Mouse (Mus musculus) forebrain, embryonic 15.5 days (tissue): ENCODE data around the gene B4galnt1. TPM values are rescaled to one million over a fixed set of nuclear protein-coding genes. Genes with fewer than 3 reads are reported as not detected.
"Not testable (repeated sequence)": the region's sequence is repeated elsewhere in the genome, so short reads cannot be mapped to it uniquely, and the experiment has no call there.

Experiments
- ATAC-seq: fragments of 200-750 bp; cut with Nextera tagmentation; replicated peaks from 2 replicates; pipeline ENCODE4 v1.8.0; 2017; ENCODE audit warnings: mild to moderate bottlenecking, moderate TSS enrichment, moderate library complexity
- H3K27ac ChIP-seq: fragments of 300-500 bp; sonication (generic); replicated peaks from 2 replicates; pipeline ENCODE4 v1.5.1; 2015; ENCODE audit warnings: mild to moderate bottlenecking, inconsistent platforms
- H3K27me3 ChIP-seq: fragments of 300-500 bp; sonication (generic); 2 replicates; pipeline ENCODE4 v1.6.1; 2015; ENCODE audit warnings: inconsistent platforms
- H3K36me3 ChIP-seq: fragments of 300-500 bp; sonication (generic); 2 replicates; pipeline ENCODE4 v1.6.1; 2015; ENCODE audit warnings: mild to moderate bottlenecking, inconsistent platforms
- H3K4me1 ChIP-seq: fragments of 300-500 bp; sonication (generic); 2 replicates; pipeline ENCODE4 v1.6.1; 2015; ENCODE audit warnings: inconsistent platforms
- H3K4me2 ChIP-seq: fragments of 300-500 bp; sonication (generic); replicated peaks from 2 replicates; pipeline ENCODE4 v1.6.1; 2015; ENCODE audit warnings: mild to moderate bottlenecking, inconsistent platforms
- H3K4me3 ChIP-seq: fragments of 300-500 bp; sonication (generic); 2 replicates; pipeline ENCODE4 v1.5.1; 2015; ENCODE audit warnings: mild to moderate bottlenecking, inconsistent platforms
- H3K9ac ChIP-seq: fragments of 300-500 bp; sonication (generic); replicated peaks from 2 replicates; pipeline ENCODE4 v1.6.1; 2015; ENCODE audit warnings: mild to moderate bottlenecking, inconsistent platforms
- H3K9me3 ChIP-seq: fragments of 300-500 bp; sonication (generic); 2 replicates; pipeline ENCODE4 v1.6.1; 2016; ENCODE audit warnings: inconsistent platforms
- WGBS: fragments of 180-500 bp; shearing (Covaris S2); methylation state at CpG from one replicate; pipeline ENCODE4 v1.1.7; 2015; ENCODE audit warnings: mixed read lengths; 5-methylcytosine and 5-hydroxymethylcytosine counted together
- polyA plus RNA-seq: library from polyadenylated mRNA; unstranded; fragments of >200 nt; fragmentation: Nextera tagmentation; extraction: Ambion mirVana; gene quantifications from 2 replicates; pipeline ENCODE4 v1.2.1, GENCODE M21; 2015

The B4galnt1 gene
- polyA plus RNA-seq, 1 experiment from 2014 or later: 35.1 TPM

- Histone ChIP-seq H3K4me1 (no peaks in the 10 kb centered on the region), H3K9me3 (no peaks in the 10 kb centered on the region), H3K27ac (no peak overlapping the region), H3K27me3 (no peaks in the 10 kb centered on the region), H3K4me3 (no peak overlapping the region), H3K4me2 (no peak overlapping the region), H3K9ac (no peak overlapping the region), H3K36me3 (no peaks in the 10 kb centered on the region)
- 83% methylated on average over 6 of the region's 6 CpGs for WGBS
- ATAC-seq: no peak
Observed at GRCm38 (mm10) chr10:127147135-127147534, 17.9 kb upstream of the B4galnt1 start.

DNA sequence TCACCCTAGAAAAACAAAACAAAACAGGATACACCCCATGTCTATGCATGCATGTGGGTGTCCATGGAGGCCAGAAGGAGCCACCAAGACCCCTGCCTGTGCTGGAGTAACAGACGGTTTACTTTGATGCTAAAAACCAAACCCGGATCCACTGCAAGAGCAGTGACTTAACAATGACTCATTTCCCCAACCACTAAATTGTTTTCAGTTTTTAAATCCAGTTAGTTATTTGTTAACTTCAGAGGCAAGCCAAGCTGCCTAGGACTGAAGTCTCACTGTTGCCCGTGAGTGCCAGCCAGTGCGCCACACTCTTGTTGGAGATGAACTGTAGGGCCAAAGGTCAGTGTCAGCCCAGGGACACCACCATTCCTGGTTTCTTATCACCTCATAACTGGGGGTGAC, 14.6 kb upstream of the B4galnt1 start:
- no peak overlapping the region for H3K27ac ChIP-seq

DNA sequence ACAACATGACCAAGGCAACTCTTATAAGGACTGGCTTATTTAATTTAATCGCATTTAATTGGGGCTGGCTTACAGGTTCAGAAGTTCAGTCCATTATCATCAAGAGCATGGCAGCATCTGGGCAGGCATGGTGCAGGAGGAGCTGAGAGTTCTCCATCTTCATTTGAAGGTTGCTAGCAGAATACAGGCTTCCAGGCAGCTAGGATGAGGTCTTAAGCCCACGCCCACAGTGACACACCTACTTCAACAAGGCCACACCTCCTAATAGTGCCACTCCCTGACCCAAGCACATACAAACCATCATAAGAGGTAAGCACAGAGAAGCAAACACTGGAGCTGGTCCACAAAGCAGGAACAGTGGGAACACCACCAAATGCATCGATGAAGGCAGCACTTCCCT, 13.8 kb upstream of the B4galnt1 start:
- not testable (repeated sequence) for H3K9ac ChIP-seq, ATAC-seq, H3K27me3 ChIP-seq, H3K4me1 ChIP-seq, H3K4me2 ChIP-seq, H3K4me3 ChIP-seq, H3K36me3 ChIP-seq, H3K27ac ChIP-seq, H3K9me3 ChIP-seq
- WGBS: 93% methylated on average over 3 of the region's 3 CpGs

More for the DNA sequence above, 14.6 kb upstream of the B4galnt1 start:
- Histone ChIP-seq H3K4me1 (no peaks in the 10 kb centered on the region), H3K4me3 (no peak overlapping the region), H3K4me2 (no peak overlapping the region), H3K9ac (no peak overlapping the region), H3K27me3 (no peaks in the 10 kb centered on the region), H3K36me3 (no peaks in the 10 kb centered on the region), H3K9me3 (no peaks in the 10 kb centered on the region)
- no peak for ATAC-seq
- 83% methylated on average over 4 of the region's 4 CpGs for WGBS

GRCm38 (mm10) chr10:127152556-127152955, 12.5 kb upstream of the B4galnt1 start:
- WGBS: 89% methylated on average over 10 of the region's 10 CpGs
- H3K9me3 ChIP-seq, H3K27me3 ChIP-seq, H3K36me3 ChIP-seq, H3K4me3 ChIP-seq, ATAC-seq, H3K4me2 ChIP-seq, H3K27ac ChIP-seq, H3K9ac ChIP-seq, H3K4me1 ChIP-seq: not testable (repeated sequence)

- H3K4me2 ChIP-seq: no peak overlapping the region
- WGBS: 95% methylated on average over 7 of the region's 7 CpGs
- H3K9me3 ChIP-seq: no peaks in the 10 kb centered on the region
- no peak overlapping the region for H3K9ac ChIP-seq
- H3K4me1 ChIP-seq: no peaks in the 10 kb centered on the region
- no peaks in the 10 kb centered on the region for H3K36me3 ChIP-seq
- no peak for ATAC-seq
- no peaks in the 10 kb centered on the region for H3K27me3 ChIP-seq
- no peak overlapping the region for H3K27ac ChIP-seq
- H3K4me3 ChIP-seq: no peak overlapping the region
Observed at GRCm38 (mm10) chr10:127153323-127153722, 11.7 kb upstream of the B4galnt1 start.

DNA sequence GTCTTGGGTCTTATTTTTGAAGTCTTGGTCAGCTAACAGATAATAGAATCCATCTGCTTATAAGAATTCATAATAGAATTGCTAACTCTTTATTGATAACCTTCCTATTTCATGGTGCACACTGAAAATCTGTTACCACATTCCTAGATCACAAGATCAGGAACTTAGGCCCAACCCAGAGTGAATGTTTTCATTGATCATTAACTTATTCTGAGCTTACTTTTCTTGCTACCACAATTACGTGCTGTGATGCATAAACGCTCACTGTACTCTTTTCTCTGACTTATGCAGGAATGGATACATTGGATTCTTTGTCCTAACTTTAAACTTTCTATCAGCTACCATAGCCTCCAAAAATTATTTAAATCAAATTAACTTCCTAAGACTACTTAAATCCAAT, 10.8 kb upstream of the B4galnt1 start:
- Histone ChIP-seq H3K27ac (no peak overlapping the region), H3K4me1 (no peaks in the 10 kb centered on the region), H3K9me3 (no peaks in the 10 kb centered on the region), H3K4me3 (no peak overlapping the region), H3K27me3 (no peaks in the 10 kb centered on the region), H3K36me3 (no peaks in the 10 kb centered on the region), H3K4me2 (no peak overlapping the region), H3K9ac (no peak overlapping the region)
- ATAC-seq: no peak
- WGBS: 98% methylated on average over 2 of the region's 2 CpGs

GRCm38 (mm10) chr10:127154652-127155051, 10.4 kb upstream of the B4galnt1 start:
- ATAC-seq: no peak
- Histone ChIP-seq H3K27ac (no peak overlapping the region), H3K4me1 (no peaks in the 10 kb centered on the region), H3K4me3 (no peak overlapping the region), H3K4me2 (no peak overlapping the region), H3K36me3 (no peaks in the 10 kb centered on the region), H3K9me3 (no peaks in the 10 kb centered on the region), H3K27me3 (no peaks in the 10 kb centered on the region), H3K9ac (no peak overlapping the region)
- 90% methylated on average over 5 of the region's 5 CpGs for WGBS

DNA sequence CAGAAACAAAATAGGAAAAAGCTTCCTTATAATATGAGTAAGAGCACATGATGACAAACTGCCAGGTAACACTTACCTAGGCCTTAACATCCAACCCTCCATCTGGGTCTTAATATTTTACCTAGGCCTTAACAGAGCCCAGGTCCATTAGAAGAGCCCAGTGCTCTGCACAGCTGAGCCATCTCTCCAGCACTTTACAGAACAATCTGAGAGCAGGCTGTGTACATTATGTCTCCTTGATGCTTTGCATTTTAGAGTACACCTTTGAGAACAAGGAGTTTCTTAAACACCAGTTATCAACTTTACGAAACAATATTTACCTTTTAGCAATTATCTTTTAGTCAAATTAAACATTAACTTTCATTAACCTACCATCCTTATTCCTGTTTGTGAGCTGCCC, 8.9 kb upstream of the B4galnt1 start:
- 94% methylated on average over 1 of the region's 1 CpGs for WGBS
- Histone ChIP-seq H3K36me3 (no peaks in the 10 kb centered on the region), H3K9me3 (no peaks in the 10 kb centered on the region), H3K4me3 (no peak overlapping the region), H3K27me3 (no peaks in the 10 kb centered on the region), H3K4me2 (no peak overlapping the region), H3K9ac (no peak overlapping the region), H3K27ac (no peak overlapping the region), H3K4me1 (no peaks in the 10 kb centered on the region)
- ATAC-seq: no peak

- Histone ChIP-seq H3K27ac (no peak overlapping the region), H3K36me3 (no peaks in the 10 kb centered on the region), H3K4me2 (no peak overlapping the region), H3K4me3 (no peak overlapping the region), H3K9ac (no peak overlapping the region), H3K27me3 (no peaks in the 10 kb centered on the region), H3K9me3 (no peaks in the 10 kb centered on the region), H3K4me1 (no peaks in the 10 kb centered on the region)
- ATAC-seq: no peak
- WGBS: 85% methylated on average over 1 of the region's 1 CpGs
Observed at GRCm38 (mm10) chr10:127156511-127156910, 8.5 kb upstream of the B4galnt1 start.

GRCm38 (mm10) chr10:127158471-127158870, 6.6 kb upstream of the B4galnt1 start:
- Histone ChIP-seq H3K4me1 (no peaks in the 10 kb centered on the region), H3K9me3 (no peaks in the 10 kb centered on the region), H3K4me2 (no peak overlapping the region), H3K27me3 (no peaks in the 10 kb centered on the region), H3K27ac (no peak overlapping the region), H3K4me3 (no peak overlapping the region), H3K9ac (no peak overlapping the region), H3K36me3 (no peaks in the 10 kb centered on the region)
- no peak for ATAC-seq
- 72% methylated on average over 3 of the region's 3 CpGs for WGBS

GRCm38 (mm10) chr10:127160081-127160480, 4.9 kb upstream of the B4galnt1 start:
- no peak for ATAC-seq
- no peaks in the 10 kb centered on the region for H3K36me3 ChIP-seq
- 75% methylated on average over 9 of the region's 9 CpGs for WGBS

DNA sequence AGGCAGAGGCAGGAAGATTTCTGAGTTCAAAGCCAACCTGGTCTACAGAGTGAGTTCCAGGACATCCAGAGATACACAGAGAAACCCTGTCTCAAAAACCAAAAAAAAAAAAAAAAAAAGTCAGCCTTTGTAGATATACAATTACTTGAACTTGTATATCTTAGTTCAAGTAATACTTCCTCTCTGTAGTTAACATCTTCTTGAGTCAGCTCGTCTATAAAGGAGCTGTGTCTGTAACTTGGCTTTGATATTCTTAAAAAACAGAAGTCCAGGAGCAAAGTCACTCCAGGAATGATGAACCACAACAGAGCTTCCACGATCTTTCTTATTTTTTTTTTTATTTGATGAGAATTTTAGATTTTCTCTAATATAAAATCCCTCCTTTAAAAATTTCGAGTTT, 4.3 kb upstream of the B4galnt1 start:
- Histone ChIP-seq H3K4me2 (no peak overlapping the region), H3K4me1 (peaks cover 9% of the 10 kb centered on the region; the same call in 1 of the 2 replicates), H3K27me3 (no peaks in the 10 kb centered on the region), H3K27ac (no peak overlapping the region), H3K9ac (no peak overlapping the region), H3K9me3 (no peaks in the 10 kb centered on the region), H3K4me3 (no peak overlapping the region), H3K36me3 (no peaks in the 10 kb centered on the region)
- 80% methylated on average over 3 of the region's 3 CpGs for WGBS
- ATAC-seq: no peak

More at GRCm38 (mm10) chr10:127160081-127160480, 4.9 kb upstream of the B4galnt1 start:
- no peaks in the 10 kb centered on the region for H3K27me3 ChIP-seq
- no peak overlapping the region for H3K4me2 ChIP-seq
- H3K9ac ChIP-seq: no peak overlapping the region
- H3K4me3 ChIP-seq: no peak overlapping the region
- 0 out of 2 replicates have a peak, but pooled peaks cover 5% of the 10 kb centered on the region for H3K4me1 ChIP-seq
- H3K9me3 ChIP-seq: no peaks in the 10 kb centered on the region
- no peak overlapping the region for H3K27ac ChIP-seq

GRCm38 (mm10) chr10:127162771-127163261, 2.2 kb upstream of the B4galnt1 start:
- H3K4me1 ChIP-seq: peaks cover 20% of the 10 kb centered on the region
- not testable (repeated sequence) for H3K27ac ChIP-seq, ATAC-seq

More at GRCm38 (mm10) chr10:127162771-127163261, 2.2 kb upstream of the B4galnt1 start:
- not testable (repeated sequence) for H3K9me3 ChIP-seq, H3K4me2 ChIP-seq, H3K4me3 ChIP-seq, H3K36me3 ChIP-seq, H3K9ac ChIP-seq
- peaks cover 14% of the 10 kb centered on the region for H3K27me3 ChIP-seq
- WGBS: 72% methylated on average over 7 of the region's 7 CpGs
